Mouse (Mus musculus) liver, adult 2 months (tissue): ENCODE results near the gene Plxnb2. TPM values are rescaled to one million over a fixed set of nuclear protein-coding genes. Genes with fewer than 3 reads are reported as not detected.

ENCODE experiments used
- DNase-seq: peaks from one replicate; pipeline ENCODE4 v3.0.0-alpha.2; 2011; ENCODE audit warnings: low read depth, low spot score; ENCODE audit errors: extremely low read depth
- H3K27ac ChIP-seq: fragments of 200-500 bp; replicated peaks from 2 replicates; pipeline ENCODE4 v1.5.1; 2012; ENCODE audit warnings: low read depth, mild to moderate bottlenecking, control low read depth, inconsistent platforms, low read length; ENCODE audit not compliant: insufficient read depth
- H3K27me3 ChIP-seq: fragments of 200-500 bp; 2 replicates; pipeline ENCODE4 v1.6.1; 2012; ENCODE audit warnings: mild to moderate bottlenecking, moderate library complexity, low read length, inconsistent platforms; ENCODE audit not compliant: control insufficient read depth, insufficient read depth
- H3K36me3 ChIP-seq: fragments of 200-500 bp; 2 replicates; pipeline ENCODE4 v1.6.1; 2012; ENCODE audit warnings: low read length, inconsistent platforms; ENCODE audit not compliant: control insufficient read depth, insufficient read depth
- H3K4me1 ChIP-seq: fragments of 200-500 bp; 2 replicates; pipeline ENCODE4 v1.6.1; 2011; ENCODE audit warnings: low read length; ENCODE audit not compliant: control insufficient read depth, insufficient read depth
- H3K4me3 ChIP-seq: fragments of 200-500 bp; 2 replicates; pipeline ENCODE4 v1.5.1; 2011; ENCODE audit warnings: low read depth, mild to moderate bottlenecking, control low read depth, low read length, moderate library complexity; ENCODE audit not compliant: insufficient read depth
- H3K79me2 ChIP-seq: fragments of 200-500 bp; 2 replicates; pipeline ENCODE4 v1.6.1; 2012; ENCODE audit warnings: inconsistent platforms, mild to moderate bottlenecking, low read length, moderate library complexity; ENCODE audit not compliant: control insufficient read depth, insufficient read depth
- H3K9ac ChIP-seq: fragments of 200-500 bp; 2 replicates; pipeline ENCODE4 v1.6.1; 2012; ENCODE audit warnings: low read depth, mild to moderate bottlenecking, control low read depth, inconsistent platforms, low read length
- CTCF ChIP-seq: fragments of 200-500 bp; IDR thresholded peaks from 2 replicates; pipeline ENCODE4 v1.5.1; 2011; ENCODE audit warnings: low read depth, low read length, control low read depth
- POLR2A ChIP-seq: fragments of 200-500 bp; IDR thresholded peaks from 2 replicates; pipeline ENCODE4 v1.6.1; 2011; ENCODE audit warnings: low read length, control low read depth; ENCODE audit not compliant: insufficient read depth; ENCODE audit errors: extremely low read depth
- WGBS: fragments of 180-500 bp; shearing (Covaris S2); methylation state at CpG from one replicate; pipeline ENCODE4 v1.1.7; 2018; 5-methylcytosine and 5-hydroxymethylcytosine counted together
- polyA plus RNA-seq: library from polyadenylated mRNA; depleted of rRNA; stranded (reverse); fragments of >200 nt; gene quantifications from 2 replicates; pipeline ENCODE4 v1.2.3, GENCODE M21; 2012
- total RNA-seq: library from RNA; depleted of rRNA; stranded (reverse); fragments of >200 nt; gene quantifications from 2 replicates; pipeline ENCODE4 v1.2.3, GENCODE M21; 2014

Plxnb2 gene
- total and polyA plus RNA-seq, 2 experiments, result 80.0 to 199 TPM

DNA sequence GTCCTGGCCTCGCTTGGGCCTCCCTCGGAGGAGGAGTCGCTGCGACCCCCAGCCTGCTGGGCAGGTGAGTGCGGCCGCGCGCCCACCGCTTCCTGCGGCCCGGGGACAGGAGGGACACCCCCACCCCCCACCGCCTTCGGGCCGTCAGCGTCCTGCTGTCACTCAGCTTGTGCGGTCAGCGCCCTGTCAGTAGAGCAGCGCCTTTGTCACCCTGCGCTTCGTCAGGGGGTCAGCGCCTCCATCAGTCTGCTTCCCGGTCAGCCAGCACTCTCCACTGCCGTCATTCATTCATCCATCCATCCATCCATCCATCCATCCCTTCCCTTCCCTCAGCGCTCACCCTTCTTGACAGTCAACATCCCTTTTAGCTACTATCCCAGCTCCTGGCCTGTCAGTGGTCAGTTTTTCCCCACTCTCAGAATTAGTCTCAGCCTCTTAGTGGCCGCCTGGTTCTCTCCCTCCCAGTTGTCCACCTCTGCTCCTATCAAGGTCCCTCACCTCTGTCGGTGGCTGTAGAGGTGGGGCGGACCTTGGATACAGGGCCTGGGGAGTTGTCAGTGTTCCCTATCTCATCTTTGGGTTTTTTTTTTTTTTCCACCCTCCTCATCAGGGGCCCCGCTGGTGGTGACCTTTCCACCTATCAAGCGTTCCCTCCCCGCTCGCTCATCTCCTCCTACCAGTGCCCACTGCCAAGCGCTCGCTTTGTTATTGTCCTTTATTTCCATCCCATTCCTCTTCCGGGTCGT, 31.3 kb upstream of the Plxnb2 start:
- Histone ChIP-seq H3K79me2 (peaks cover 13% of the 10 kb centered on the region), H3K4me1 (peaks cover 12% of the 10 kb centered on the region), H3K4me3 (peak overlapping the region; percentile 74), H3K27ac (peak overlapping the region; percentile 85), H3K27me3 (no peaks in the 10 kb centered on the region), H3K9ac (peak overlapping the region; percentile 98), H3K36me3 (peaks cover 2% of the 10 kb centered on the region; the same call in 1 of the 2 replicates)
- 2% methylated on average over 35 of the region's 35 CpGs for WGBS
- DNase-seq, result peak; percentile 47
- TF ChIP-seq POLR2A, result no peak
- no peak for TF ChIP-seq CTCF

DNA sequence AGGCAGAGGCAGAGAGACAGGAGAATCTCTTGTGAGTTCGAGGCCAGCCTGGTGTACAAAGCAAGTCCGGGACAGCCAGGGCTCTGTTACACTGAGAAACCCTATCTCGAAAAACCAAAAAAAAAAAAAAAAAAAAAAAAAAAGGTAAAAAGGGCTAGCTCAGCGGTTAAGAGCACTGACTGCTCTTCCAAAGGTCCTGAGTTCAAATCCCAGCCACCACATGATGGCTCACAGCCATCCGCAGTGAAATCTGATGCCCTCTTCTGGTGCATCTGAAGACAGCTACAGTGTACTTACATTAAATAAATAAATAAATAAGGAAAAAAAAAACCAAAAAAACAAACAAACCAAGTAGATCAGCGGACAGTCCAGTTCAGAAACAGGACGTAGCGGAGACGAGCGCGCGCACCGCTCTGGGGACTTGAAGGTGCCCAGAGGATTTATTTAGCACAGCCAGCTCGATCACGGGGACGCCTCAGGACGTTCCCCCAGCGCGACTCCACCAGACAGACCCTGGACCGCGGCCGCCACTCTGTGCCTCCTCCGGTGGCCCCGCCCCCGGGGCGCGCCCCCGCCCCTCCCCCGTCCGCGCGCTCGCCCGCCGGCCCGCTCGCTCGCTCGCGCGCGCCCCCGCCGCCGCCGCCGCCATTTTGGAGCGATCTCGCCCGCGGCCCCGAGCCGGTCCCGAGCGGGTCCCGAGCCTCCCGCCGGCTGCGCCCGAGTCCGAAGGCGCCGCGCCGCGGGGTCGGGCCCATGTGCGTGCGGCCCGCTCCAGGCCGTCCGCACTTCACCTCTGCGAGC, 30.5 kb upstream of the Plxnb2 start, which contains the start of gene Ppp6r2:
Ppp6r2 (plus strand) TSS at position 639 of the 801 bp plus-strand sequence.
- H3K4me1 ChIP-seq, result peaks cover 12% of the 10 kb centered on the region
- H3K36me3 ChIP-seq, result no peaks in the 10 kb centered on the region
- peak within 1 kb of the TSS; percentile 89 for H3K27ac ChIP-seq
- 2% methylated on average over 67 of the region's 73 CpGs for WGBS
- H3K9ac ChIP-seq, result peak within 1 kb of the TSS; percentile 98
- DNase-seq, result peak; percentile 61
- H3K4me3 ChIP-seq, result peak within 1 kb of the TSS; percentile 83
- peaks cover 9% of the 10 kb centered on the region for H3K79me2 ChIP-seq
- peak; percentile 72 for TF ChIP-seq POLR2A
- no peak for TF ChIP-seq CTCF
- no peaks in the 10 kb centered on the region for H3K27me3 ChIP-seq

- peaks cover 9% of the 10 kb centered on the region for H3K79me2 ChIP-seq
- peak overlapping the region; percentile 27 for H3K9ac ChIP-seq
- DNase-seq, result peak; percentile 86
- peaks cover 10% of the 10 kb centered on the region for H3K4me1 ChIP-seq
- H3K27me3 ChIP-seq, result no peaks in the 10 kb centered on the region
- TF ChIP-seq POLR2A (no peak), CTCF (peak; percentile 26; the same call in 1 of the 2 replicates)
- H3K27ac ChIP-seq, result peak overlapping the region; percentile 86
- WGBS, result 4% methylated on average over 22 of the region's 22 CpGs
- H3K36me3 ChIP-seq, result no peaks in the 10 kb centered on the region
- H3K4me3 ChIP-seq, result peak overlapping the region; percentile 42; the same call in 1 of the 2 replicates
Measured at GRCm38 (mm10) chr15:89209886-89210761, 29.5 kb upstream of the Plxnb2 start.

DNA sequence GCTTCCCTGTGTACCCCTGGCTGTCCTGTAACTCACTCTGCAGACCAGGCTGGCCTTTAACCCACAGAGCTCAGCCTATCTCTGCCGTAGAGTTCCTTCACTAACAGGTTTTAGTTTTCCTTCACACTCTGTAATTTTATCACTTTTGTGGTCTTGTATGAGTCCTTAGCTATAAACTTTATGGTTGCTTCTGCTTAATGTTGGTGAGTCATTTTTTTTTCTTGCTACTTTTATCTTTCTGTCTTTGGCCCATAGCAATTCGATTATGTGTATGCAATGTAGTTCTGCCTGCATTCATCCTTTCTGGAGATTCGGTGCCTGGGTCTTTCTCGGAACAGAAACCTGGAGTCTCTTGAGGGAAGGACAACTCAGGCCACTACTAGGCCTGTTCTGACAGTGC, 26.9 kb upstream of the Plxnb2 start:
- no peak for DNase-seq
- no peaks in the 10 kb centered on the region for H3K27me3 ChIP-seq
- H3K9ac ChIP-seq, result no peak overlapping the region
- WGBS, result 81% methylated on average over 4 of the region's 4 CpGs
- H3K79me2 ChIP-seq, result peaks cover 6% of the 10 kb centered on the region
- no peaks in the 10 kb centered on the region for H3K36me3 ChIP-seq
- no peak overlapping the region for H3K4me3 ChIP-seq
- H3K4me1 ChIP-seq, result peaks cover 3% of the 10 kb centered on the region
- TF ChIP-seq CTCF, result no peak
- TF ChIP-seq POLR2A, result no peak
- no peak overlapping the region for H3K27ac ChIP-seq

GRCm38 (mm10) chr15:89197056-89197455, 16.5 kb upstream of the Plxnb2 start:
- DNase-seq, result no peak
- H3K27me3 ChIP-seq, result no peaks in the 10 kb centered on the region
- H3K4me1 ChIP-seq, result peaks cover 6% of the 10 kb centered on the region; the same call in 1 of the 2 replicates
- H3K4me3 ChIP-seq, result peak overlapping the region; percentile 84; the same call in 1 of the 2 replicates
- H3K36me3 ChIP-seq, result no peaks in the 10 kb centered on the region
- WGBS, result 60% methylated on average over 15 of the region's 15 CpGs
- no peaks in the 10 kb centered on the region for H3K79me2 ChIP-seq
- H3K27ac ChIP-seq, result peak overlapping the region; percentile 63
- TF ChIP-seq CTCF (no peak), POLR2A (no peak)
- H3K9ac ChIP-seq, result peak overlapping the region; percentile 52; the same call in 1 of the 2 replicates
